Mouse (Mus musculus): Measurements from ENCODE around the gene Pla2g4b.

DNA sequence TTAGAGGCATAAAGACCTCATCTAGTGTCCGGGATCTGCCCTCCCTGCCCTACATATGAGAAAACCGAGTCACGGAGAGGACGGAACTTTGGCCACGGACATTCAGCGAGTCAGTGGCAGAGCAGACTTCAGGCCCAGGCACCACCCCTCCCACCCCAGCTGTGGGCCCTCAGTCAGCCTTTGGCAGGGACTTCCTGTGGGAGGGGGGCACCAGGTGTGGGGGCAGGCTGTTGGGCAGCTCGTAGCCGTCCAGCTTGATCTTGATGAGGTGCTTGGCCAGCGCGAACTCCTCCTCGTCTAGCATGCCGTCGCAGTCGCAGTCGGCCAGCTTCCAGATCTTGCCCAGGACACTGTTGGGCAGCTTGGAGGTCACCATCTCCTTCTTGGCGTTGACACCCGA lies 57.8 kb downstream of the Pla2g4b start:
- TF ChIP-seq ZNF384 (IDR thresholded peaks at IDR 0.05; ENCODE audit: low read depth, low read length) (no peak), HCFC1 (IDR thresholded peaks at IDR 0.05; ENCODE audit: borderline replicate concordance, insufficient read depth, low read length) (no peak), MAFK (IDR thresholded peaks at IDR 0.05; ENCODE audit: insufficient read depth, low read depth, low read length) (no peak)

Data from ES-E14 (cell line).